Mouse (Mus musculus): Measurements from ENCODE around the gene Trip10.
"Not testable (repeated sequence)": the region's sequence is repeated elsewhere in the genome, so short reads cannot be mapped to it uniquely, and the experiment has no call there.

The Trip10 gene

DNA sequence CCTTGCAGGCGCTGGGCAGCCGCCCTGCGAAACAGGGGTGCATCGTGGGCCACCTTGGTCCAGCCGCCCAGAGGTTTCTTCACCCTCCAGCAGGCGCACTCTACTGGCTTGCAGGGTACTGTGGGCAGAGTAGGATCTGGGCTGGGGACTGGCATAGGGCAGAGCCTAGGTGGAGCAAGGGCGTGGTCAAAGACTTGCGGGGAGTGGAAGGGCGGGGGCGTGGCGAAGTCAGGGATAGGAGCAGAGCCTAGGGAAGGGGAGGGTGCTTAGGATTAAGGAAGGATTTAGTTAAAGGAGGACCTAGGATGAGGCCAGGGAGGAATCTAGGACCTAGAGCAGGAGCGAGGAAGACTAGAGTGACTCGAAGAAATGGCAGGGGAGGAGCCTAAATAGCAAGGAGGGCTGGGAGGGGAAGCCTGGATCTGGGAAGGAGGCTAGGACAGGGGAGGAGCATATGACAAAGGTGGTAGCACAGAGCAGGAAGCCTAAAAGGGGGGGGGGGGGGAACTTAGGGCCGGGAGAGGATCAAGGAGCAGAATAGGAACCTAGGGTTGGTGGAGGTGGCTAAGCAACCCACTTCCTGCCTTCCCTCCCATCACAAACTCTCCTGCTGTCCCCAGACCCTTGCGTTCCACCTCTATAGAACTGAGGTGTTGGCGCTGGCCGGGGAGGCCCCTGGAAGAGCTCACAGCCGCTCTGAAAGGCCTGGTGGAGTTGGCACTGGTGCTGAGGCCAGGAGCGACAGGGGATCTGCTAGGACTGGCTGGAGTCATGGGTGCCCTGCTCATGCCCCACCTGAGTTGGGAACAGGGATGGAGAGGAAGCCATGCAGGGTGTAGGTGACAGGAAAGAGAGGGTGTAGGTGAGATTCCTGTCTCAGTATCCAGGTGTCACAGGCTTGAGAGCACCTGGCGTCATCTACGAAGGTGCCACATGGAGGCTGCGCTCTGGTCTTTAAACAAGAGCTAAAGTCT, 16.0 kb downstream of the Trip10 start:
- peak; percentile 69 to 81 for DNase-seq

GRCm38 (mm10) chr17:57267556-57268126, 18.4 kb downstream of the Trip10 start:
- DNase-seq, result no peak

GRCm38 (mm10) chr17:57271301-57271700, 22.0 kb downstream of the Trip10 start:
- no peak for DNase-seq

DNA sequence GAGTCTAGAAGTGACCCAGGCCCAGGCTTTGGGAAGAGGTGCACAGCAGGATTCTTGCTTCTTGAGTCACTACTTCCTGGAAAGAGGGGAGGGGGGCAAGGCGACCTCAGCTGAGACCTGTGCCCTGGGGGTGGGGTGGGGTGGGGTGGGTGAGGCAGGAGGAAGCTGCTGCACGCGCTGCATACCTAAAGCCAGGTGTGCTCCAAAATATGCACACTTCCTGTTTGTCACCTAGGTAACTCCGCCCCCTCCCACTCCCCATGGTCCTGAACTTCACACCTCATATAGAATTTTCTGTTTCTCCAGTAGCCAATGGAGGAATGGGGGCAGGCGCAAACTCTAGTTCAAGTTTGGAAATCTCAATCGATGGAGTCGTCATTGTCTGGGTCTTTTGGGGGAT, 24.6 kb downstream of the Trip10 start:
- no peak for DNase-seq

DNA sequence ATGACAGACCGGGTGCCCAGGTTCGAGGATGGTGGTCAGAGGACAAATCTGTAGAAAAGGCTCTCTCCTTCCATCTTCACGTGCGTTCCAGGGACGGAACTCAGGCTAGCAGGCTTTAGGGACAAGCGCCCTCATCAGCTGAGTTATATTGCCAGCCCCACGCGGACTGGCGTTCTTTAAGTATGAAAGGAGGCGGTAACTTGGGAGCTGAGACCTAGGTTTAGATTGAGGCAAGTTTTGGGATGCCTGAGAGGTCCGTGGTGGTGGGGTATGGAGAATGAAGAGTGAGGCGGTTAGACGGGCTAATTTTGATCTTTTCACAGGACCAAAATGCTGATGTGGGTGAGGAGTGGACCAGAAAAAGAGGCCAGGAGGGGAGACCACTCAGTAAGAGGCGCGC, 25.4 kb downstream of the Trip10 start:
- peak in 1 of 2 experiments; percentile 21 for DNase-seq

- DNase-seq, result peak; percentile 87 to 88
These were observed 26.1 kb downstream of the Trip10 start for GRCm38 (mm10) chr17:57275111-57275996.

DNA sequence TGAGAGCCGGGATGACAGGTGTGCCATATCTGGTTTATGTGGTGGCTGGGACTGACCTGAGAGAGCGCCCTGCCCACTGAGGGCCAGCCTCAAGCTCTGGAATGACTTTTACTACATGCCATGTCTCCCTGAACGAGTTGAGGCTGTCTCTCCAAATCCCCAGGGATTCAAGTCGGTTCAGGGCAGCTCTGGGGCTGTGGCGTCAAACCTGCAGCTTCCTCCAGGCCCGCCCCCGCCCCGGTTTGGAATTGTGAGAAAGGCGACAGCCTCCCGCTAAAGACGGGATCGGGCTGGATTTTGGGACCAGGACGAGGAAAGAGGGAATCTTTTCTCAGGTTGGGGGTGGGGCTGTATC, 26.7 kb downstream of the Trip10 start:
- DNase-seq, result peak; percentile 28 to 40

GRCm38 (mm10) chr17:57276634-57277121, 27.4 kb downstream of the Trip10 start:
- DNase-seq, result peak; percentile 86 to 87

- DNase-seq, result not testable (repeated sequence)
These were observed 28.5 kb downstream of the Trip10 start for GRCm38 (mm10) chr17:57277598-57278261.

GRCm38 (mm10) chr17:57278537-57278936, 29.3 kb downstream of the Trip10 start:
- no peak for DNase-seq

DNA sequence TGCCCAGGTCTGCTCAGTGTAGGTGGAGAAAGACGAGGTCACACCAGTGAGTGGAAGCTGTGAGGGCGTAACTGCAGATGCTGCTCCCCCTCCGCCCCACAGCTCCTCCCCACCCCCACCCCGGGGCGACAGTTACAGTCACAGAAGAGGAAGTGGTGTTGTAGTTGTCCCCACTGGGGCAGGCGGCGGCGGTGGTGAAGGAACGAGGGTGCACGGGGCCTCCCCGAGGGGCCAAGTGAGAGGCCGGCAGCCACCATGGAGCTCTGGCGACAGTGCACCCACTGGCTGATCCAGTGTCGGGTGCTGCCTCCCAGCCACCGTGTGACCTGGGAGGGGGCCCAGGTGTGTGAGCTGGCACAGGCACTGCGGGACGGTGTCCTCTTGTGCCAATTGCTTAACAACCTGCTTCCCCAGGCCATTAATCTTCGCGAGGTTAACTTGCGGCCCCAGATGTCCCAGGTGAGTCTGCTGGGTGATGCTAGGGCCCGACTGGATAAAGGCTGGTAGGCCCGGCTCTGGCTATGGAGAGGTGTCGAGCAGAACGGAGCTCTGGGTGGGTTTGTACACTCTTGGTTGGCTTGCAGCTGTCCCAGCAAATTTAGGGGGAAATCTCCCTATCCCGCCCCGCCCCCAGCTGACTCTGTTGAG, 29.8 kb downstream of the Trip10 start, which contains the start of gene Vav1:
Gene Vav1, plus strand, starts transcription at position 158 of the 648 bp plus-strand sequence.
- DNase-seq, result no peak

DNA sequence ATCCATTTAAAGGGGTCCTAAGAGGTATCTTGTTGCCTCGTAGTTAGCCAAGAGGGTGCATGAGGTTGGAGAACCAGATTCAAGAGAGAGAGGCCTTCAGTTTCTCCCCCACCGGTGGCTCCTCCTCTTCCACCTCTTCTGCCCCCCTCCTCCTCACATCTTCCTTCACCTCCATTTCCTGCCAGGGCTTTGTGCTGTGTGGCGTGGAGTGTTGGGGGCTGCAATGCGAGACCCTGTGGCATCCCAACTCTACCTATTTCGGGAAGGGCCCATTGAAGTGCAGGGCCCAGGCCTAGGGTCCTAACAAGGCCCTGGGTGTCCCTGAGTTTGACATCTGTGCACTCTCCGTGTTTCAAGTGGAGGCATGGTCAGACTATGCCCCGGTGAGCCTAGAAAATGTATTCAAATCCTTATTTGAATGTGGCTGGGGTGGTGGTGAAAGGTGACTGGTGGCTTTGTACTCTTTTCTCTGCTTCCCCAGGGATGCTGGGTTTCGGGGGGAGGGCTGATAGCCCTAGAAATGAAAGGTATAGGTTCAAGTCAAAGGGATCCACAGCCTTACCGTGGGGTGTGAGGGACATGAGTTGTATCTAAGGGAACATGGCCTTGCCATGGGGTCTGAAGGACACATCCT, 30.5 kb downstream of the Trip10 start:
- DNase-seq, result no peak

DNA sequence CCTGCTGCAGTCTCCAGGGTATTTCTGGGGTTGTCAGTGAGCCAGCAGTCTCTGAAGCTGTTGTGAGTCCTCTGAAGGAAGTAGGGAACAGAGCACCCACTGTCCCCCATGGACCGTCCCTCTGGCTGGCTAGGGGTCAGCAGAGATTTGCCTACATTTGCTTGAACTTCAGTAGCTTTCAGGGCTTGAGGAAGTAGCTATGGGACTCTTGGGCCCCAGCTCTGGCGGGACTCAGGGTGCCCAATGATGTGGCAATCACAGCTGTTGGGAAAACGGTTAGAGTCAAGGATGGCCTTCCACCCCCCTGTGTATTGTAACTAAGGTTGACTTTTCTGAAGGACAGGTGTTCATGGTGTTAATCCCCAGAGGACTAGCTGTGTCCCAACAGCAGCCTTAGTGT, 31.2 kb downstream of the Trip10 start:
- no peak for DNase-seq

GRCm38 (mm10) chr17:57283906-57284305, 34.7 kb downstream of the Trip10 start:
- no peak for DNase-seq

- DNase-seq, result no peak
These were observed 35.8 kb downstream of the Trip10 start for GRCm38 (mm10) chr17:57285077-57285476.

- DNase-seq, result no peak
These were observed 37.6 kb downstream of the Trip10 start for GRCm38 (mm10) chr17:57286718-57287355.

GRCm38 (mm10) chr17:57289252-57289651, 40.0 kb downstream of the Trip10 start:
- DNase-seq, result no peak

DNA sequence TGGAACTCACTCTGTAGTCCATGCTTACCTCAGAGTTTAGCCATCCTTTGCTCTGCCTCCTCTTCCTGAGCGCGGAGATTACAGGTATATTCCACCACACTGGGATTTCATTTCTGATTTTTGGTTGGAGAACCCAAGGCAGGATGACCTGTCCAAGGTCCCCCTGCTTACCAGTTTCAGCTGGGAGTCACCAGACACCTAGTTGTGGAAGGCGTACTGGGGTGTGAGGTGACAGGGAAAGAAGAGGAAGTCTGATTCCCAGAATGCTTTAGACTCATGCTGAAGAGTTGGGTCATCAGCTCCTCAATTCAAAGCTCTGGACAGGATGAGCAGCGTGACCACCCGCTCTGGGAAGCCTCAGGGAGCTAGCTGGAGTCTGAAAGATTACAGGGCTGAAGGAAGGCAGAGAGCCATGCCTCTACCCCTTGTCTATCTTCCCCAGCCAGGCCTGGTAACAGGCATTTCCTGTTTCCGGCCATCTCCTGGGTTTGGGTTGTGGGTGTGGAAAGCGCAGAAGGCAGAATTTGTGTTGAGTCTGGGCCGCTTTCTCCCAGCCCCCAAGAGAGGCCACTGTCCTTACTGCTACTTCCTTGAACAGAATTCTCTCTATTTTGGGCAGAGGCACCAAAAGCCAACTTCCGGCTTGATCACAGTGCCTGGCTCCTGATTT, 40.9 kb downstream of the Trip10 start:
- DNase-seq, result no peak

- DNase-seq, result no peak
These were observed 41.4 kb downstream of the Trip10 start for GRCm38 (mm10) chr17:57290671-57291055.

GRCm38 (mm10) chr17:57292302-57292701, 43.0 kb downstream of the Trip10 start:
- DNase-seq, result no peak

All from cerebellum, postnatal 10 days (tissue).